Mouse (Mus musculus): ENCODE data around the gene Ppp5c.

The Ppp5c gene

DNA sequence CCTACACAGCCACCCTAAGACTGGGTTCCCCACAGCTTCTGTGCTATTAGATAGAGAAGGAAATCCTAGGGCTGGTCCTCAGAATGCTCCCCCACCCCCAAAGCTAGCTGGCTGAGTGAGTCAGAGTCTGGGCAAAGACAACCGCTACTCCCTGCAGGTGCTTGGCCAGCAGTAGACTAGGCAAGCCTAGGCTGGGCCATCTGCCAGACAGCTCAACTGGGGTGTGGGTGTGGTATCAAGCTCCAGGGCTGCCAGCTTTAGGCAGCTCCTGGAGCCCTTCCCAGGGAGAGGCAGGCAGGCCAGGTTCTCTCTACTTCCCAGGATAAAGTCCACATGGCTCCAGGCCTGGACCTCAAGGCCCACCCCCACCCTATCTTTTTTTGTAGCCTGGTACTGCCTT, 10.7 kb downstream of the Ppp5c start:
- DNase-seq (ENCODE audit: low spot score), result peak; percentile 88

DNA sequence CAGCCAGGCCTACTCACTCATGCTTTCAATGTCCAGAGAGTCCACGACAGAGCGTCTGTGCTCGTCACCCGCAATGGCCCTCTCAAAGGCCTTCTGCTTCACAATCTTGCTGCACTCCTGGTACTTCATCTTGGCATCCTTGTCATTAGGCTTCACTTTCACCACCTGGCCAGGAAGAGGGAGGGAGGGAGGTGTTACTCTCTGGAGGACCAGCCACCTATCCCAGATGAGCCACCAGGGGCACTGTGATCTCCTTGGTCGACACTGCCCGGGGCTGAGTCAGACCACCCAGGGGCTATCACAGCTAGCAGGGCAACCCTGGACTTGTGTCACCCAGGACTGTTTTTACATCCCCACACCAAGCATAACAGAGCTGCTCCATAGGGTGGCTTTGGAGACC, 12.3 kb downstream of the Ppp5c start:
- DNase-seq (ENCODE audit: low spot score), result no peak

DNA sequence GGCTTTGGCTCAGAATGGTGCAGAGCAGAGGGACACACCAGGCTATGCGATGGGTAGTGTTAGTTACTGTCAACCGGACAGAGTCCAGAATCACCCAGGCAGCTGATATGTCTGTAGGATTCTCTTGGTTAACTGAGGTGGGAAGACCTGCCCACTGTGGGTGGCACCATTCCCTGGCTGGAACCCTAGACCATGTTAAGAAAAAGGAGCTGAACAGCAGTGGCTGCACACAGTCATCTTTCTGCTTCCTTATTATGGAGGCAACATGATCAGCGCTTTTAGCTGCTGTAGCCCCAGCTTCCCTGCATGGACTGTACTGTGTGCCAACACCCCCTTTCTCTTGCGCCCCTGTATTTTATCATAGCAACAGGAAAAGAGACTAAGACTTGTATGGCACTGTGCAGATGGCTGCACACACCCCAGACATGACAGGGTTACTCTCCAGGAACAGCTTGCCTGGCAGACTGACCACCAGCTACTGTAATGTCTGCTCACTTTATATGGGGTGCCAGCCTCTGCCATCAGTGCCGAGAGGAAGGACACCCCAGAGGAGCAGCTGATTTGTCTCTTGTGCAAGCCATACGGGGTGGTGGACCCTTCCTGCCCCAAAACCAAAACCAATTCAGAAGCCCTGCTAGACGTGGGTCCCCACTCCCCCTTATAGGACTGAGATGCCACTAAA, 15.7 kb downstream of the Ppp5c start:
- DNase-seq (ENCODE audit: low spot score), result no peak

DNA sequence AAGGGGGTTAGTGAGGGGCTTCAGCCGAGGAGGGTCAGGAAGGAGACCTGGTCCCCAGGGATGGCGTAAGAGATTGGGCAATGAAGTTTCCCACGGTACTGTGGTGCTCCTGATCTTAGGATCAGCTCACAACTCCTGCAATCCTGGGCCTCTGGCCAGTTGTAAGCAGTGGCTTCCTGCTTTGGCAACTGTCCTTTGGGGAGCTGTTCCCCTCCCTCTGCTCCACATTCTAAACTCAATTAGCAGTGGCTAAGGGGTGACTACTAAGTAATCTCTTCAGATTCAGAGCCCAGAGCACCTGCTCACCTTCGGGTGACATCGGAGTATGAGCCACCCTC, 17.7 kb downstream of the Ppp5c start:
- DNase-seq (ENCODE audit: low spot score), result no peak

DNA sequence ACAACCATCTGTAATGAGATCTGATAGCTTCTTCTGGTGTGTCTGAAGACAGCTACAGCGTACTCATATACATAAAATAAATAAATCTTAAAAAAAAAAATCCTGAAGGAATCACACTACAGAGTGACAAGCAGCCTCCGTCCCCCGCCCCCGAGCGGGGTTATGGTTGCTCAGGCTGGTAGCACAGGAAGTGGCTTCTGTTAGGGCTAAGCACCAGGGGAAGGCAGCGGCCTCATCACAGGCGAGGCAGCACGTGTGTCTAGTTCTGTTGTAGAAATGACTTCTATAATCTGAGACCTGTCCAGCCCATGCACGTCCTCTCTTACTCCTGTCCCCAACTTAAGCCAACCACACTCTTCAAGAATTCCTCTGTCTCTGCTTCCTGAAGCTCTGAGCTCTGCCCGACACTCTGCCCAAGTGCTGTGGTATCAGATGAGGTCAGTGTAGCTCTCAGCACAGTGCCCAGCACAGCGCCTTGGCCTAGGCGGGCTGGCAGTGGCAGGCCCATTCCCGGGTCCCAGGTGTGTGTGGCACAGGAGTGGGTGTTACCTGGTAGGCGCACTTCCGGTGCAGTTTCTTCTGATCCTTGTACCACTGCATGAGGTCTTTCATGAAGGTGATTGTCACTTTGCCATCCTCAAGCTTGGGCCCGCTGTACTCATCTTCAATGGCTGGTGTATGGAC, 18.3 kb downstream of the Ppp5c start:
- no peak for DNase-seq (ENCODE audit: low spot score)

DNA sequence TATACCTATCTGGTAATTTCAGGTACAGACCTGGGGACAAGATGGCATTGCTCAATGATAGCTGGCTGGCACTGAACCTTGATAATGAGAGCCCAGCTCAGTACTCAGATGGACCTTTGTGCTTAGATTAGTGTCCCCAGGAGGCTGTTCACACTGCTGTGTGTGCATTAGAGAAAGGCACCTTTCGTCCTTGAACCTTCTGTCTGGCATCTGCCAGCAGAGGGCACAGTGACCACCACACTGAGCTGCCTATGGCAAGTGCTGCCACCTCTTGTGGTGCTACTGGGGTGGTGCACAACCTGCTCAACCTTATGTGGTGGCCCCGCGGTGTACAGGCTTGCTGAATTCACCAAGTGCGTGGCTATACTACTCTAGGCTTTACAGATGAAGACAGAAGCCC, 20.4 kb downstream of the Ppp5c start:
- no peak for DNase-seq (ENCODE audit: low spot score)

DNA sequence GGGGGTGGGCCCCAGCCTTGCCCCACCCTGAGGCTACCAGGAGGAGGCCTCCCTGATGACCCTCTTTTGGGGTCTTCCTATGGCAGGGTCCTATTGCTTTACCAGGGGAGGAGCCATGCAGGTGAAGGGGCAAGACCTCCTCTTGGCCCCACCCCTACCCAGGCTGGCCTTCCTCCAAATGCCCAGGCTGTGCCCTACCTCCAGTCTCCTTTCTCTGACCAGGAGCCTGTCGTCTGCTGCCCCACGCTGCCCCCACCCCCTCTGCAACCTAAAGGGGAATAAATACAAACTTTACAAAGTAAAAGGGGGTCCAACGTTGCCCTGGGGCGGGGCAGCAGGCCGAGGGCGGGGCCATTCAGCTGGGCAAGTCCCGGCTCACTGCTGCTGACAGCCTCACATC, 23.0 kb downstream of the Ppp5c start:
- DNase-seq (ENCODE audit: low spot score), result no peak

DNA sequence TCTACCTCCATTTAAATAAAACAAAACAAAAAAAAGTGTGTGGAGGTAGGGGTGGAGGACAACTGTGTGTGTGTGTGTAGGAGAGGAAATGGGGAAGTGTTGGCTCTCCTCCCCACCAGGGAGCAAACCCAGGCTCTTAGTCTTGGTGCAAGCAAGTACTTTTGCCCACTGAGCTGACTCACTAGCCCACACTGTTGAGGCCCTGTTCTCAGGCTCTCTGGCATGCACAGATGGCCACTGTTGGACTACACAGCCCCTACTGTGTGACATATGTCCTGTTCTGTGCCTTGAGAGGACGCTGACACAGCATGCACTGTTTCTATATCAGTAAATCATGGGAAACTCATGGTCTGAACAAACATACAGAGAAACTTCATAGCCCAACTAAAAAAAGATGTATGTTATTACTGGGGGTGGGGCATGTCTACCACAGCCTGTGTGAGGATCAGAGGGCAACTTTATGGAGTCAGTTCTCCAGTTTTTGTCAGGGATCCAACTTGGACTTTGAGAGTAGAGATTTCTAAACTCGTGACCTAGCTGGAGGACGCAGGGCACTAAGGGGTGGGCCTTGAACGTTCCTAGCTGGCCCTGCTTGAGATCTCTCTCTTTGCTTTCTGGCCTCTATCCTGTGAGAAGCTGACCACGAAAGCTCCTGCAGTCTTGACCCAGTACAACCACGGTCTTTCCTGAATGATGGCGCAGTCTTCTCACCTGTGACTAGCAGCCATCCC, 24.3 kb downstream of the Ppp5c start:
- no peak for DNase-seq (ENCODE audit: low spot score)

DNA sequence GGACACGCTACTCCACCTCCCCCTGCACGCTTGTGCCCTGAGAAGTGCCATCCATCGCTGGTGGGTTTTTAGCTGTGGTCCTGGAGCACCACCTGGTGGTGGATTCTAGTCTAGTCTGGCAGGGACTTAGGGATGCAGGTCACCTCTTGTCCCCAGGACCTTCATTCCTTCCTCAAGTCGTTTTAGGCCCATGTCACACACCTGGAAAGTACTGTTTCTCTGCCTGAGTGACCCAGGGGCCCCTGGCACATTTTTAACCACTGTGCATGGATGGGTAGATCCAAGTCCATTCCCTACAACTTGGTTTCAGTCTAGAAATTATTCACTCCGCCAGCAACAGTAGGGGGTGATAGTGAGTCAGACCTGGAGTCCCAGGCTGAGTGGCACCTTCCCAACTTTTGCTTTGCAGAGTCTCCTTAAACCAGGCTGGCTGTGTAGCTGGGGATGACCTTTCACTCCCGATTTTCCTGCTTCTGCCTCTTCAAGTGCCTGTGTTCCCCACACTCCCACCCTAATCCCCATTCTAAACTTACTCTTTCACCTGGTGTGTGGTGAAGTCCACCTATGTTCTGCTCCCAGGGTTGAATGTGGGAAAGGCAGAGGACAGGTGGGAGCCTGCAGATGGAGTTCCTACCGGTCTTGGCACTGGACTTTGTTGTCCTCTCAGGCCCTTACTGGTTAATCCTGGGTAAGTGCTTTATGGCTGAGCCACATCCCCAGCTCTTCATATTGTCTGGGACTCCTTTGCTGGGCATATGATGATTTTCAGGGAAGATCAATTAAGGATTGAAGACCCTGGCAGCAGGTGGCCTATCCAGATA, 25.1 kb downstream of the Ppp5c start:
- DNase-seq (ENCODE audit: low spot score), result peak; percentile 89

DNA sequence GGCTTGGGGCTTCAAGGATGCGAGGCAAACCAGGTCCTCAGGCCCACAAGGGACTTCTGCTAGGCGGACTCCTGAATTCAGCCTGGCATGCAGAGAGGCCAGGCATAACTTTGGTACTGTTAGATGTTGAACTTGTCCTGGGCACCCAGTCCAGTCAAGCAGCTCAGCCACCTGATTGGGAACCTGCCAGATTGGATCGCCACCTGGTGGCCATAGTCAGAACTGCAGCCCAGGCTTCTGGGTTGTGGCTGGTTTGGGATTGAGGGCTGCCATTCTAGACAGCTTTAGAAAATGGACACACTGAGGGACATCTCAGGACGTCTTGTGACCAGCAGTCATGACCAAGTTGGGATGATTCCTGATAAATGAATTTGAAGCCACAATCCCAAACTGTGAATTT, 28.1 kb downstream of the Ppp5c start:
- DNase-seq (ENCODE audit: low spot score), result peak; percentile 96

DNA sequence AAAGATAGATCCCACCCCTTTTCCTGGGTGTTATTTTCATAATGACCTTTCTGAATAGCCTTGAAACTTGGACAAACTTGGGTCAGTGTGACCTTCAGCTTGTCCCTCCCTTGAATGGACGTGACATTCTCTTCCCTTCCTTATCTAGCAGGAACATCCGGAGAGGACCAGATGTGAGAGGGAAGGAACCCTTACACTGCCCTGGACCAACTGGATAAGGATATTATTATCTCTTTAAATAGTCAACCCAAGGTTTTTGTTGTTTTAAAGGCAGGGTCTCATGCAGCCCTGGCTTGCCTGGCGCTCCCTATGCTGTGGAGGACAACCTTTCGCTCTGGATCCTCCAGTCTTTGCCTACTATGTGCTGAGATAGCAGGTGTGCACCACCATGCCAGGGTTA, 28.5 kb downstream of the Ppp5c start:
- no peak for DNase-seq (ENCODE audit: low spot score)

DNA sequence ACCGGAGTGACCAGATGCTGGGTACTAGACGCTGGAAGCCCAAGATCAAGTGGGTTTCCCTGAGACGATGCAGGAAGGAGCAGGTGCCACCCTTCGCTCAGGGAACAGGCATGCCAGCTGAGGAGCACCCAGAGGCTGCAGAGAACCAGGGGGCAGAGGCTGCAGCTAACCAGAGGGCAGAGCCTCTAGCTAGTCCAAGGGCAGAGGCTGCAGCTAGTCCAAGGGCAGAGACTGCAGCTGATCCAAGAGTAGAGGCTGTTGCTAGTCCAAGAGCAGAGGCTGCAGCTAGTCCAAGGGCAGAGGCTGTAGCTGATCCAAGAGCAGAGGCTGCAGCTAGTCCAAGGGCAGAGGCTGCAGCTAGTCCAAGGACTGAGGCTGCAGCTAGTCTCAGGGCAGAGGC, 32.4 kb downstream of the Ppp5c start:
- DNase-seq (ENCODE audit: low spot score), result no peak

DNA sequence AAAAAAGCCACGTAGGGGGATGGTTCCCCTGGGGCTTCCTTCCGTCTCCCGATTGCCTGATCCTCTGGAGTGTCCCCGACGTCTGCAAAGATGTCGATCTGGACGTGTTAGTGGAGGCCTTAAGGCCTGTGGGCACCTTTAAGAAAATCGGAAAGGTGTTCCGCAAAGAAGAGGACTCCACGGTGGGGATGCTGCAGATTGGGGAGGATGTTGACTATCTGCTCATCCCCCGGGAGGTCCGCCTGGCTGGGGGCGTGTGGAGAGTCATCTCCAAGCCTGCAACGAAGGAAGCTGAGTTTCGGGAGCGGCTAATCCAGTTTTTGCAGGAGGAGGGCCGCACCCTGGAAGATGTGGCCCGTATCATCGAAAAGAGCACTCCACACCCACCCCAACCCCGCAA, 33.3 kb downstream of the Ppp5c start:
- DNase-seq (ENCODE audit: low spot score), result no peak

DNA sequence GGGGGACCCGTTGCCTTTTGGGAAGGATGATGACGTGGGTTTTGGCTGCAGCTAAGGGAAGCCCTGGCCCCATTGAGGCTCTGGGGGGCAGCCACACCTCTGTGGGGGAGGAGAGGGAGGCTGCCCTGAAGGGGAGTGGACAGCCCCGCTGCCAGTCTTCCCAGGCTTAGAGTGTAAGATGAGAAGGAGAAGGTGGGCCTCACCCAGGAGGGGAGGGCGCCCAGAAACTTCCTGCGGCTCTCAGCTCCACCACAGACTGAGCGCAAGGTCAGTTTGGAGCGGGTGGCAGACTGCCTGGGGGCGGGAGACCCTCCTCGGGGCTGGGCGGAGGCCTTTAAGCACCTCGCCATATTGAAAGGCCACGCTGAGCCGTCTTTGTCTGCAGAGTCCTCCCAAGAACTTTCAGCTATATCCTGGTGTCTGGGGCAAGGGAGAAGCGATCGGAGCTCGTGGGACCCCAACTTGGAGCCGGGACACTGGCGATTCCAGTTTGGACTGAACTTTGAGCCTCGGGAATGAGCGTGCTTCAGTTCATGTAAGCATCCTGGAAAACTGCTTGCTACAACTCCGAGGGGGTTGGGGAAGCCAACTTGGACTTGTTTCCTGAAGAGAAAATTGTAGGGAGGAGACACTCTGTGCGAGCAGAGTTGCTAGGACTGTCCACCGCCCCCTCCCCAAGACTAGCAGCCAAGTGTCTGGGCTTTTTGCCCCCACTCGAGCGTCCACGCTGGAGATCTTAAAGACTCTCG, 33.9 kb downstream of the Ppp5c start:
- peak; percentile 84 for DNase-seq (ENCODE audit: low spot score)

DNA sequence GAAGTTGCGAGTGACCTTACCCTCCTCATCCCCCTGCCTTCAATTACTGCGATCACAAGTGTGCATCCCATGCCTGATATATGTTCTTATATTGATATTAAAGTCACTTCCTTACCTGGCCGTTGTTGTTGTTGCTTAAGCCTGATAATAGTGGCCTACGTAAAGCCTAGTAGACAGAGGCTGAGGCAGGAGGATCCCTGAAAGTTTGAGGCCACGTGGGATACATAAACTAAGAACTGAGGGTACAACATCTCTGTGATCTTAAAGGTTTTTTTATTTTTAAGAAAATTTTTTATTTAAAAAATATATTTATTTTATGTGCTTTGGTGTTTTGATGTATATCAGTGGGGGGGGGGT, 35.3 kb downstream of the Ppp5c start, which contains the start of gene Ccdc8:
Gene Ccdc8, plus strand, starts transcription at position 258 of the 357 bp plus-strand sequence.
- no peak for DNase-seq (ENCODE audit: low spot score)

DNA sequence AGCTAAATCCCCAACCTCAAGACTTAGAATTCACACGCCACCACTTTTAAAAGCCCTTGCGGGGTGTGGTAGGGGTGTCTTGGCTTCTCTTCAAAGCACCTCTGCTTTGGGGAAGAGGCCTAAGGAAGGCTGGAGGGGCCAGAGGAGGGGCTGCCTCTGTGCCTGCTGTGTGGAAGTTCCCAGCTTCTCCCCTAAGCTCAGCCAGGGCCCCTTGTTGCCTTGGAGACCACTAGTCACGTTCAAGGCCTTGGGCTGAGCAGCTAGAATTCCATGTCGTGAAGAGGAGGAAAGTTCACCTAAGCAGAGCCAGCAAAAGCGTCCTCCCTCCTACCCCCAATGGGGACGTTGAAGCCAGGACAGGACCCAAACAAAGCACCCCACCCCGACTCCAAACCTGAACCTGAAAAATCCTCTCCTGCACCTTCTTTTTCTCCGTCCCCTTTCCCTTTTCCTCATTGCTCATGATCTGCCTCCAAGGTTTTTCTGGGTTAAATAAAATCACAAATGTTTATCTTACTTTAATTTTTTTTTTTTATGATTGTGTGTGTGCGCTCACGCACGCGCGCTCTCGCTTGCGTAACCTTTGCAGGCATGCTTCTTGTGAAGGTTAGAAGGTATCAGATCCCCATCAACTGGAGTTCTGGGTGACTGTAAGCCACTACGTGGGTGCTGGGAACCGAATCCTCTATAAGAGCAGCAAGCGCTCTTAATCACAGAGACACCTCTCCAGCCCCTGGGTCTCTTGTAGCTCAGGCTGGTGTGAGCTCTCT, 35.9 kb downstream of the Ppp5c start:
- peak; percentile 74 for DNase-seq (ENCODE audit: low spot score)

DNA sequence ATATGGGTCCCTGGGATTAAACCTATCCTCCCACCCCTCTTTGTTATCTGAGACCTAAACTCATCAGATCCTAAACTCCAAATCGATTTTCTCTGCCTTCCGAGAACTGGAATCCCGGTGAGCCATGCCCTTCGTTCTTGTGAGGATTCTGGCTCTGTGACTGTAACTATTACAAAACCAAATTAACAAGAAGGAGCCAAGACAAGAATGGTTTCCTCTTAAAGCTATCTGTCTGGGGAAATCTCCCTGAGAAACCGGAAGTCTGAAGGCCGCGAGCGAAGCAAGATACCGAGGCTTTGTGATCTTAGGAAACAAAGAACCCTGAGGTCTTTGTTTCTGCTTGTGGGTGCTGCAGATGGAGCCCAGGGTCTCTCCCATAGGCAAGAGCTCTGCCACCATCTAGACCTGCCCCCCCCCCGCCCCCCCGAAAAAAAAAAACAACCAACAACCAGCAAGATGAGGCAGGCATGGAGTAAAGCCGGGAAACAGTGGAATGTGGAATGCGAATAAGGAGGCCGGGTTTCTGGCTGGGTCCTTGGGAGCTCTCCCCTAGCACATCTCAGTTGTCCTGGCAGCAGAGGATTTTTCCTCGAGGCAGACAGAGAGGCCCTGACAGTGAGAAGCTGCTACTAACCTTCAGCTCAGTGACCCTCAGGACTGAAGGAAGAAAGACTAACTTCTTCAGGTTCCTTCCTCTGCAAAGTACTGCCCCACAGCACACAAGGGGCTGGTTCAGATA, 37.5 kb downstream of the Ppp5c start:
- no peak for DNase-seq (ENCODE audit: low spot score)

DNA sequence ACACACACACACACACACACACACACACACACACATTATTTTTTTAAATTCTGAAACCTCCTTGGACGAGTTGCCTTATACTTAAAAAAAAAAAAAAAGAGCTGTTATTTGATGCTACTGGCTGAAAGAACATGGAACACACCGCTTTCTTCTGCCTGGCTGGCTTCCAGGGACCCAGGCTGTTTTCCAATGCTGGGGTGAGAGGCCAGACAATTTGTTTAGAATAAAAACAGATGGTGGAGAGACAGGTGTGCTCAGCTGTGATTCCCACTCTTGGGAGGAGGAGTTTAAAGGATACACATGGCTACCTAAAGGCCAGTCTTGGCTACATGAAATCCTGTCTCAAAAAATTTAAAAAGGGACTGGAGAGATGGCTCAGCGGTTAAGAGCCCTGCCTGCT, 39.3 kb downstream of the Ppp5c start:
- DNase-seq (ENCODE audit: low spot score), result peak; percentile 88

DNA sequence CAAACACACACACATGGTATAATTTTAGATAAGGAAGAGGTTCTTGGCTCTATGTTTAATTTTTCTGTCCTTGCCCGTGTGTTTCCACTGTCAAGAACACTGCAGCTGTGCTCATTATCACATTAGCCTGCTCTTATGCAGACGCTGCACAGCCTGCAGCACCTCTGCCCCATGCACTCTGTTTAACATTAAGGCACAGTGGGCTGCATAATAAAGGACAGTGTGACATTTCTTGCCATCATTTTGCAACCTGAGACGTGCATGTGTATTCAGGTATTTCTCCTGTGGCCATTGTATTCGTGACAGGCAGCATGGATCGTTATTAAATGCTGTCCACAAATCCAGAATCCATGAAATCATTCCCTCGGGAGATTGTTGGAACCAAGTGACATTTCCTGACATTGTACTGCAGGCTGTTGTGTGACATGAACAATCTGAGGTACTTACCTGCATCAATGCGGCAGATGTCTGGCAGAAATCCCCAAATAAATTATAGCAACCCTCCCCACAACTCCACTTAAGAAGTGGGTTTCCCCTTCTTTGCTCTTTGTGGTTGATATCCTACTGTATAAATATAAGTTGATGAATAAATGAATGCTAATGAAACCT, 40.1 kb downstream of the Ppp5c start:
- DNase-seq (ENCODE audit: low spot score), result no peak
